Mouse (Mus musculus) megakaryocyte, embryonic 14.5 days (primary cell): ENCODE measurements around the gene Klk7.

ENCODE experiments used
- FLI1 ChIP-seq: IDR thresholded peaks from 2 replicates; pipeline ENCODE4 v1.6.1; 2012; ENCODE audit warnings: low read length, inconsistent platforms, mixed read lengths
- GATA1 ChIP-seq: IDR thresholded peaks from 3 replicates; pipeline ENCODE4 v1.6.1; 2012; ENCODE audit warnings: mixed read lengths, low read length, inconsistent platforms, borderline replicate concordance

- no peak for TF ChIP-seq GATA1
- no peak for TF ChIP-seq FLI1
These were observed 42.5 kb upstream of the Klk7 start, which contains the start of gene Klk12 for GRCm38 (mm10) chr7:43768597-43768996.
